Mouse (Mus musculus) spleen, adult 2 months (tissue): Measurements from ENCODE around the gene Ugt1a10.

Source experiments
- CTCF ChIP-seq: fragments of 200-500 bp; IDR thresholded peaks from 2 replicates; pipeline ENCODE4 v1.5.1; 2011; ENCODE audit warnings: mild to moderate bottlenecking, inconsistent platforms; ENCODE audit not compliant: insufficient read depth, insufficient read length, insufficient replicate concordance; ENCODE audit errors: extremely low read depth
- POLR2A ChIP-seq: fragments of 200-500 bp; IDR thresholded peaks from 2 replicates; pipeline ENCODE4 v1.6.1; 2011; ENCODE audit warnings: low read depth, low read length, inconsistent platforms

DNA sequence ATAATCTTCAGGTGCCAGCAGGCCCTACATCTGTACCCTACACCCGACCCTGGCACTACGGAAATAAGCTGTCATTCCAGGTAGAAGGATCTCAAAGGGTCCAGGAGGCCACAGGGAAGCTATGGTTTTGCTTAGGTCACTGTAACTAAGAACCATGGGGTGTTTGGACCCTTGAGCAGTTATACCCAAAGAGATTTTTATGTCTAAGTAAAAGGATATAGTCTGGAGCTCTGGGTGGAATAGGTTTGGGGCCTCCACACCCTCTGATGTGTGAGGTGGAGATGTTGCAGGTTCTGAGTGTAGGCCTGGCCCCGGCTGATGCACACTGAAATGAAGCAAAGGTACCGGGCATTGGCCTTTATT, 179.0 kb downstream of the Ugt1a10 start:
- no peak for TF ChIP-seq CTCF
- TF ChIP-seq POLR2A: no peak
